Mouse (Mus musculus): ENCODE measurements around the gene Ankrd34b. TPM values are rescaled to one million over a fixed set of nuclear protein-coding genes. Genes with fewer than 3 reads are reported as not detected.

Ankrd34b gene
- polyA plus RNA-seq (2015; fragmentation: Nextera tagmentation; extraction: Ambion mirVana), result 0.08 and 0.09 TPM in 2 replicates

DNA sequence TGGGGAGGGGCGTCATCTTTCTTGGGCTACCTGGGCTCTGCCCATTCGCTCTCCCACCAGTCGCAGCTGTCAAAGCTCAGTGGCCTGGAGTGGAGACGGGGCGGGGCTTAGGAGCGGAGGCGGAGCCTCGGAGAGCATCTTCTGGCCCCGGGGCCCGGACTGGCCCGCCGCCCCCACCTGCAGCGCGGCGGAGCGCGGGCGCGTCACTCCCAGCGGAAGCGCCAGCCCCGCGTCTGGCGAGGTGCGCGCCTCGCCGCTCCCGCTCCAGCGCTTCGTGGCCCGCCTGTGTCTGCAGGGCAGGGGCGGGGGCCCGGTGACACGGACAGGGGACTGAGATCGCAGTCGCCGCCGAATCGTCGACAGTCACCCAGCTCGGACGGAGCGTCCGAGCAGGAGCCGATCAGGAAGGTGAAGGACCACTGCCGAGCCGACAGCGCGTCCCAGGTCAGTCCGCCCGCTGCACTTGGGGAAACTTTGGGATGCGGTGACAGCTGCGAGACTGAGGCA is at the start of gene Ankrd34b:
Gene Ankrd34b, plus strand, starts transcription at position 139 of the 507 bp plus-strand sequence.
- Histone ChIP-seq H3K36me3 (ENCODE audit: control insufficient read depth, insufficient read depth) (no peaks in the 10 kb centered on the region), H3K27me3 (replicated peaks; ENCODE audit: control insufficient read depth, insufficient read depth, low read length) (peaks cover 44% of the 10 kb centered on the region), H3K4me2 (replicated peaks; ENCODE audit: low read depth) (peak within 1 kb of the TSS; percentile 92), H3K4me3 (ENCODE audit: low read depth, low read length) (peak within 1 kb of the TSS; percentile 54), H3K4me1 (replicated peaks; ENCODE audit: control insufficient read depth, insufficient read depth, low read length) (0 out of 2 replicates have a peak, but pooled peaks cover 3% of the 10 kb centered on the region), H3K27ac (ENCODE audit: low read depth, low read length) (no peak within 1 kb of the TSS), H3K9me3 (ENCODE audit: control insufficient read depth) (no peaks in the 10 kb centered on the region), H3K9ac (ENCODE audit: low read depth, low read length) (0 out of 2 replicates have a peak within 1 kb of the TSS, but pooled peaks have one; percentile 3)
- peak; percentile 47; the same call in 1 of the 2 replicates for ATAC-seq
- no peak for TF ChIP-seq CTCF (IDR thresholded peaks at IDR 0.05; ENCODE audit: low read depth)
- under 1% methylated on average over 54 of the region's 54 CpGs for WGBS

DNA sequence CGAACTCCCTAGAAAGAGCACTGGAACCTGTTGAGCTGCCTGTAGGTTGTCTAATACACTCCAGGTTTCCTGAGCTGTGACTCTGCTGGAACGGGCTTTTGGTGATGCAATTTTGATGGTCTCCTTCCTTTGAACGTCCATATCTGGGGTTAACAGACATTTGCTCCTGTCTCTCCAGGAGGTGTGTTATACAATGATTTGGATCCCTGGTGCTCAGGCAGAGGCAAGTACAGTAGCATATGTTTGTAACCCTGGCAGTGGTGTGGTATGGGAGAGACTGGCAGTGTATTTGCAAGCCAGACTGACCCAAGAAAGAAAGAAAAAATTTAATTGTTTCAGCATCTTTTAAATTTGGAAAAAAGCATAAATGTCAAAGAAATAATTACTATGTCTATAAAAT is 38.3 kb upstream of the Ankrd34b start:
- H3K27me3 ChIP-seq (replicated peaks; ENCODE audit: control insufficient read depth, insufficient read depth, low read length), result no peaks in the 10 kb centered on the region
- H3K9me3 ChIP-seq (ENCODE audit: control insufficient read depth), result no peaks in the 10 kb centered on the region
- no peak for ATAC-seq
- no peak overlapping the region for H3K4me2 ChIP-seq (replicated peaks; ENCODE audit: low read depth)
- no peak overlapping the region for H3K4me3 ChIP-seq (ENCODE audit: low read depth, low read length)
- no peak overlapping the region for H3K27ac ChIP-seq (ENCODE audit: low read depth, low read length)
- no peak for TF ChIP-seq CTCF (IDR thresholded peaks at IDR 0.05; ENCODE audit: low read depth)
- WGBS, result 87% methylated on average over 3 of the region's 3 CpGs
- no peaks in the 10 kb centered on the region for H3K4me1 ChIP-seq (replicated peaks; ENCODE audit: control insufficient read depth, insufficient read depth, low read length)
- no peak overlapping the region for H3K9ac ChIP-seq (ENCODE audit: low read depth, low read length)
- H3K36me3 ChIP-seq (ENCODE audit: control insufficient read depth, insufficient read depth), result 0 out of 2 replicates have a peak, but pooled peaks cover 6% of the 10 kb centered on the region

DNA sequence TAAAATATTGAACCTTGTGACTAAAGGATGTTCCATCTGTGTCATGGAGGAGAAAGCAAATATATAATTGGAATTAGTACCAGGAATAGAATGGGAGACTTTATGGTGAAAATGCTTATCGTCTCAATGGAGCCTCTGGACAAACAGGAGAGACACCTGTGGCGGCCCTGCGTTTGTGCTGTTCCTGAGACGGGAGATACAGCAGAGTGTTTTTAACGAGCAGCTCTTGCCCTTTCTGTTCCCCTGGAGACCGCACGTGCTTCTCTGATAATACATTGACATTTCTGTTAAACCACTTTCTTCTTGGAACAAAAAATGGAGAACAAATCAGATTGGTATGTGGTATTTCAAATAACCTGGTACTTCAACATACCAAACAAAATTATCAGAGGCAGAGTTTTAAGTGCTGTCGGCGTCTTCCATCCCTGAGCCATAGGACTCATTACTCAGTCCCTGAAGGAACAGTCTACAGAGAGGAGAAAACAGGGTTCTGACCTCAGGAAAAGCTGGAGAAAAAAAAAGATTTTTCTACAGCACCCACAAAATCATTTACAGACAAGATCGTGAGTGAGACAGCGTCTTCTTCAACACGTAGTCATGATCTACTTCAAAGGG is 32.5 kb upstream of the Ankrd34b start:
- Histone ChIP-seq H3K4me3 (ENCODE audit: low read depth, low read length) (no peak overlapping the region), H3K27ac (ENCODE audit: low read depth, low read length) (no peak overlapping the region), H3K9me3 (ENCODE audit: control insufficient read depth) (no peaks in the 10 kb centered on the region), H3K9ac (ENCODE audit: low read depth, low read length) (no peak overlapping the region), H3K4me2 (replicated peaks; ENCODE audit: low read depth) (no peak overlapping the region), H3K36me3 (ENCODE audit: control insufficient read depth, insufficient read depth) (no peaks in the 10 kb centered on the region), H3K27me3 (replicated peaks; ENCODE audit: control insufficient read depth, insufficient read depth, low read length) (no peaks in the 10 kb centered on the region), H3K4me1 (replicated peaks; ENCODE audit: control insufficient read depth, insufficient read depth, low read length) (no peaks in the 10 kb centered on the region)
- ATAC-seq, result no peak
- TF ChIP-seq CTCF (IDR thresholded peaks at IDR 0.05; ENCODE audit: low read depth), result no peak
- WGBS, result 70% methylated on average over 12 of the region's 12 CpGs

DNA sequence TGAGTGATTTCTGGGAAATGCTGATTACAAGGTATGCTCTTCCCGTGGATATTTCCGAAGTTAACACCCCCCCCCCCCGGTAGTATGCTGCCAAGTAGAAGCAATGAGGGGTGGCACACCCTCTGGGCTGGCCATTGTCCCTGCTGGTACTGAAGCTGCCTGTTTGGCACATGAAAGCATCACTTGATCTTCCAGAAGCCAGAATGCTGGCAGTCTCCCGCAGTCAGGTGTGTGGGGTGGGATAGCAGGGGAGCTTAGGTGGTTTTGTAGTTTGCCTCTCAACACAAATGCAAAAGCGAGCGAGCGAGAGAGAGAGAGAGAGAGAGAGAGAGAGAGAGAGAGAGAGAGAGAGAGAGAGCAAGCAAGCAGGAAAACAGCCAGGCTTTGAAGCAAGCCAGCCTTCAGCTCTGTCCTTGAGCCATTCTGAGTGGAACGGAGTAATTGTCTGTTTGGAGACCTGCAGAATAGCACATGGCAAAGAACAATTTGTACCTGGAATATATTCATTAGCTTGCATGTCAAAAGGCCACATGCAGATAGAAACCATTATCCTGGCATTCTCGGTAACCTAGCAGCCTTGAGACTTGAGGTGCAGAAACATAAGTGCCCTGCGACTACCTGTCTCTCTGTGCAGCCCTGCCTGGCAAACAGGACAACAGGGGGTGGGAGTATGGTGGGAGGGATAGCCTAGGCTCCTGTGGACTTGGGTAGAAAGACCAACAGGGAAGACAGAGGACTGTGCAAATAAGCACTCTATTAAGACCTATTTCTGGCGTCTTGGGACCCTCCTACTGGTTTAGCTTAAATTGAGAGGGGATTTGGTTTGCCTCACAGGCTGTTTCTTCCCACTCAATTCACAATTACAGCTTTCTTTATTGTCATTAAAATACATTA is 27.0 kb upstream of the Ankrd34b start:
- Histone ChIP-seq H3K9me3 (ENCODE audit: control insufficient read depth) (no peaks in the 10 kb centered on the region), H3K4me1 (replicated peaks; ENCODE audit: control insufficient read depth, insufficient read depth, low read length) (no peaks in the 10 kb centered on the region), H3K4me2 (replicated peaks; ENCODE audit: low read depth) (no peak overlapping the region), H3K9ac (ENCODE audit: low read depth, low read length) (no peak overlapping the region), H3K36me3 (ENCODE audit: control insufficient read depth, insufficient read depth) (no peaks in the 10 kb centered on the region), H3K27ac (ENCODE audit: low read depth, low read length) (no peak overlapping the region), H3K4me3 (ENCODE audit: low read depth, low read length) (no peak overlapping the region), H3K27me3 (replicated peaks; ENCODE audit: control insufficient read depth, insufficient read depth, low read length) (no peaks in the 10 kb centered on the region)
- no peak for ATAC-seq
- TF ChIP-seq CTCF (IDR thresholded peaks at IDR 0.05; ENCODE audit: low read depth), result no peak
- WGBS, result 74% methylated on average over 11 of the region's 11 CpGs

DNA sequence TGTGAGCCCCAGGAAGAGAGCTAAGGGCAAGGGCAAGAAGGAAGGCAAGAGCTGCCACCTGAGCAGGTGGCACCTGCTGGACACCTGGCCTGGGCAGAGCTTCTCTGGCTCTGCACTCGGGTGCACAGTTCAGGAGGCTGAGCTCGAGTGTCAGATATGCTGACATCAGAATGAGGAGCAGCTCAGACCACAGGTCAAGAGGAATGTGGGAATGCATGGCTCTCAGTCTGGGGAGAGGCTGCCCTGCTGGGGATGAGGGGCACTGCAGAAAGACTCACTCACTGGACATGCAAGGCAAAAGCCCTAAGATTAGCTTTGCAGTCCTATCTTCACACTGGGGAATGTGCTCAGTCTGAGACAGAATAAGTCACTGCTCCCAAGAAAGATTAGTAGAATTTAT is 23.6 kb upstream of the Ankrd34b start:
- H3K36me3 ChIP-seq (ENCODE audit: control insufficient read depth, insufficient read depth), result no peaks in the 10 kb centered on the region
- no peak for TF ChIP-seq CTCF (IDR thresholded peaks at IDR 0.05; ENCODE audit: low read depth)
- H3K27me3 ChIP-seq (replicated peaks; ENCODE audit: control insufficient read depth, insufficient read depth, low read length), result no peaks in the 10 kb centered on the region
- no peak overlapping the region for H3K4me2 ChIP-seq (replicated peaks; ENCODE audit: low read depth)
- no peak overlapping the region for H3K9ac ChIP-seq (ENCODE audit: low read depth, low read length)
- 26% methylated on average over 2 of the region's 2 CpGs for WGBS
- no peaks in the 10 kb centered on the region for H3K4me1 ChIP-seq (replicated peaks; ENCODE audit: control insufficient read depth, insufficient read depth, low read length)
- H3K4me3 ChIP-seq (ENCODE audit: low read depth, low read length), result no peak overlapping the region
- no peak for ATAC-seq
- H3K27ac ChIP-seq (ENCODE audit: low read depth, low read length), result no peak overlapping the region
- 0 out of 2 replicates have a peak, but pooled peaks cover 3% of the 10 kb centered on the region for H3K9me3 ChIP-seq (ENCODE audit: control insufficient read depth)

DNA sequence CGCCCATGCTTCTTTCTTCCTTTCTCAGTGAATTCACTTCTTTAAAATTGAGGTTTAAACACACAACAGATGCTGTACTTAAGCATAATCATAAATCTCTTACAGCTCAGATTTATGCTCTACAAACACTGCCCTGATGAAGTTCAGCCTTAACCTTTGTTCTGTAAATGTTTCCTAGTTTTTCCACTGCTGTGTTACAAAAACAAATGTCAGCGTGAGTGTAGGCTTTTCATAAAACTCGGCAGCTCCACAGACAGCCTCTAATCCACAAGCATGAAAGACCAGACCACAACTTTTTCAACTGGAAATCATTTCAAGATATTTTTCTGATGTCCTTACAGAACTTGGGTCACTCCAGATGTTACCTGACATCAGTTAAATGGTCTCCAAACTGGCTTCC is 22.2 kb upstream of the Ankrd34b start:
- 0 out of 2 replicates have a peak, but pooled peaks cover 3% of the 10 kb centered on the region for H3K9me3 ChIP-seq (ENCODE audit: control insufficient read depth)
- ATAC-seq, result no peak
- H3K36me3 ChIP-seq (ENCODE audit: control insufficient read depth, insufficient read depth), result no peaks in the 10 kb centered on the region
- H3K27me3 ChIP-seq (replicated peaks; ENCODE audit: control insufficient read depth, insufficient read depth, low read length), result no peaks in the 10 kb centered on the region
- 64% methylated on average over 3 of the region's 3 CpGs for WGBS
- no peak overlapping the region for H3K4me2 ChIP-seq (replicated peaks; ENCODE audit: low read depth)
- no peak overlapping the region for H3K4me3 ChIP-seq (ENCODE audit: low read depth, low read length)
- no peak overlapping the region for H3K27ac ChIP-seq (ENCODE audit: low read depth, low read length)
- H3K4me1 ChIP-seq (replicated peaks; ENCODE audit: control insufficient read depth, insufficient read depth, low read length), result no peaks in the 10 kb centered on the region
- TF ChIP-seq CTCF (IDR thresholded peaks at IDR 0.05; ENCODE audit: low read depth), result no peak
- H3K9ac ChIP-seq (ENCODE audit: low read depth, low read length), result no peak overlapping the region
